Mouse (Mus musculus) liver, embryonic 14.5 days (tissue): ENCODE measurements around the gene Zfp423.

ENCODE experiments used
- CTCF ChIP-seq: IDR thresholded peaks from 2 replicates; pipeline ENCODE4 v1.5.1; 2016; ENCODE audit warnings: antibody characterized with exemption, low read depth, control low read depth
- EP300 ChIP-seq: IDR thresholded peaks from 2 replicates; pipeline ENCODE4 v1.6.1; 2016; ENCODE audit warnings: antibody characterized with exemption, low read depth

GRCm38 (mm10) chr8:87908940-87909339 is 50.5 kb downstream of the Zfp423 start:
- no peak for TF ChIP-seq CTCF
- no peak for TF ChIP-seq EP300
